Mouse (Mus musculus) stomach, embryonic 14.5 days (tissue): ENCODE data around the gene Ergic1. TPM values are rescaled to one million over a fixed set of nuclear protein-coding genes. Genes with fewer than 3 reads are reported as not detected.

Source experiments
- ATAC-seq: fragments of 200-750 bp; cut with Nextera tagmentation; 2 replicates; pipeline ENCODE4 v1.8.0; 2017; ENCODE audit warnings: low read depth, moderate TSS enrichment; ENCODE audit not compliant: insufficient number of reproducible peaks, insufficient read depth, low FRiP score
- H3K27ac ChIP-seq: fragments of 300-500 bp; sonication (generic); 2 replicates; pipeline ENCODE4 v1.5.1; 2014; ENCODE audit warnings: mild to moderate bottlenecking, low read length, moderate library complexity, mixed read lengths
- H3K27me3 ChIP-seq: fragments of 300-500 bp; sonication (generic); 2 replicates; pipeline ENCODE4 v1.6.1; 2014; ENCODE audit warnings: low read length, control low read depth, mixed read lengths; ENCODE audit not compliant: control insufficient read depth, insufficient read depth
- H3K36me3 ChIP-seq: fragments of 300-500 bp; sonication (generic); 2 replicates; pipeline ENCODE4 v1.6.1; 2014; ENCODE audit warnings: mild to moderate bottlenecking, control low read depth, low read length, moderate library complexity, mixed read lengths; ENCODE audit not compliant: control insufficient read depth, insufficient read depth
- H3K4me1 ChIP-seq: fragments of 300-500 bp; sonication (generic); 2 replicates; pipeline ENCODE4 v1.6.1; 2014; ENCODE audit warnings: low read length, control low read depth, mixed read lengths; ENCODE audit not compliant: control insufficient read depth, insufficient read depth
- H3K4me2 ChIP-seq: fragments of 300-500 bp; sonication (generic); replicated peaks from 2 replicates; pipeline ENCODE4 v1.6.1; 2014; ENCODE audit warnings: low read depth, low read length, control low read depth
- H3K4me3 ChIP-seq: fragments of 300-500 bp; sonication (generic); 2 replicates; pipeline ENCODE4 v1.5.1; 2014; ENCODE audit warnings: low read depth, low read length, control low read depth
- H3K9ac ChIP-seq: fragments of 300-500 bp; sonication (generic); replicated peaks from 2 replicates; pipeline ENCODE4 v1.6.1; 2014; ENCODE audit warnings: low read depth, mild to moderate bottlenecking, control low read depth, low read length, moderate library complexity, mixed read lengths
- H3K9me3 ChIP-seq: fragments of 300-500 bp; sonication (generic); 2 replicates; pipeline ENCODE4 v1.6.1; 2016; ENCODE audit warnings: low read depth, low read length, control low read depth; ENCODE audit not compliant: control insufficient read depth
- WGBS: fragments of 180-500 bp; shearing (Covaris S2); extraction: QIAGEN DNeasy Blood & Tissue Kit; methylation state at CpG from one replicate; pipeline ENCODE4 v1.1.7; 2014; 5-methylcytosine and 5-hydroxymethylcytosine counted together
- polyA plus RNA-seq: library from polyadenylated mRNA; unstranded; fragments of >200 nt; fragmentation: Nextera tagmentation; extraction: Ambion mirVana; gene quantifications from 2 replicates; pipeline ENCODE4 v1.2.1, GENCODE M21; 2014

Ergic1 gene
- polyA plus RNA-seq, 1 experiment from 2014 or later, result 133 TPM

GRCm38 (mm10) chr17:26524316-26524715 is 37.0 kb upstream of the Ergic1 start:
- Histone ChIP-seq H3K4me1 (no peaks in the 10 kb centered on the region), H3K36me3 (no peaks in the 10 kb centered on the region), H3K4me3 (no peak overlapping the region), H3K9ac (no peak overlapping the region), H3K27me3 (no peaks in the 10 kb centered on the region), H3K4me2 (no peak overlapping the region), H3K27ac (no peak overlapping the region), H3K9me3 (no peaks in the 10 kb centered on the region)
- no peak for ATAC-seq

GRCm38 (mm10) chr17:26524801-26525200 is 36.5 kb upstream of the Ergic1 start:
- H3K36me3 ChIP-seq, result no peaks in the 10 kb centered on the region
- H3K27ac ChIP-seq, result no peak overlapping the region
- H3K4me1 ChIP-seq, result no peaks in the 10 kb centered on the region
- 82% methylated on average over 4 of the region's 4 CpGs for WGBS
- no peak overlapping the region for H3K9ac ChIP-seq
- no peaks in the 10 kb centered on the region for H3K27me3 ChIP-seq
- no peak overlapping the region for H3K4me3 ChIP-seq
- no peaks in the 10 kb centered on the region for H3K9me3 ChIP-seq
- ATAC-seq, result no peak
- no peak overlapping the region for H3K4me2 ChIP-seq

DNA sequence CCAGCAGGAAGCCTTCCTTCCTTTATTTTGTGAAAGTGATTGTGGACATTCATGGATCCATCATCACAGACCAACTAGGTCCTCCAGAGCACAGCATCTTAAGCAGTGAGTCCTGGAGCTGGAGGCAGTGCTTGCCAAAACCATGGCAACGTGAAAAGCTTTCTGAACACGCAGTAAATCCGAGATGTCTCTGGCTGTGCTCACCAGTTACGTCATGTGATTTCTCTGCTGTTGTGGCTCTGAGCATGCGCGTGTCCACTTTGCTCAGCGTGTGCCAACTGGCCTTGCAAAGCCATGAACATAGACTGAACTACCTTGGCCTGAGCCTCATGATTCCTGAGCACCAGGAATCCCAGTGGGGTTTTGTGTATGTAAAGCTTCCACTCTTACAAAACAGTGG is 36.0 kb upstream of the Ergic1 start:
- Histone ChIP-seq H3K9me3 (no peaks in the 10 kb centered on the region), H3K4me1 (no peaks in the 10 kb centered on the region), H3K27me3 (no peaks in the 10 kb centered on the region), H3K4me2 (no peak overlapping the region), H3K36me3 (no peaks in the 10 kb centered on the region), H3K4me3 (no peak overlapping the region), H3K9ac (no peak overlapping the region), H3K27ac (no peak overlapping the region)
- WGBS, result 76% methylated on average over 7 of the region's 7 CpGs
- no peak for ATAC-seq

DNA sequence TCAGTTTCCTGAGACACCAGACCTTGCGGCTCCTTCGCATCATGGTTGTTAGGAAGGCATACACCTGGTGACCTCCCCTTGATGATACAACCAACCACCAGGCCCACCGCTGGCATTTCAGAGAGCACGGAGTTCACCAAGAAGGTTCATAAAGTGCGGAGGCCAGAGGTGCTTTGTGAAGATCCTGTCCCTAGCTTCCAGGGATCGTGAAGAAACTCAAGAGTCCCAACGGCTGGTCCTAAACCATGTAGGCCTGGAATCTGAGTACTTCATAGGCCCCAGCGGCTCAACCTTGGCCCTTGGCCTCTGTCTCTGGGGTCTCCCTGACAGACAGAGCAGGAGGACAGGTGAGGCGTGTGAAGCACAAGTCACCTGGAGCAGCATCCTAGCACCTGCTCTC is 34.0 kb upstream of the Ergic1 start:
- Histone ChIP-seq H3K27me3 (no peaks in the 10 kb centered on the region), H3K36me3 (no peaks in the 10 kb centered on the region), H3K9ac (no peak overlapping the region), H3K9me3 (no peaks in the 10 kb centered on the region), H3K27ac (no peak overlapping the region), H3K4me3 (no peak overlapping the region), H3K4me2 (no peak overlapping the region), H3K4me1 (no peaks in the 10 kb centered on the region)
- WGBS, result 91% methylated on average over 9 of the region's 9 CpGs
- ATAC-seq, result no peak

GRCm38 (mm10) chr17:26528751-26529150 is 32.5 kb upstream of the Ergic1 start:
- Histone ChIP-seq H3K4me3 (no peak overlapping the region), H3K27me3 (no peaks in the 10 kb centered on the region), H3K9ac (no peak overlapping the region), H3K9me3 (no peaks in the 10 kb centered on the region), H3K36me3 (no peaks in the 10 kb centered on the region), H3K27ac (no peak overlapping the region), H3K4me1 (0 out of 2 replicates have a peak, but pooled peaks cover under 1% of the 10 kb centered on the region), H3K4me2 (no peak overlapping the region)
- 93% methylated on average over 6 of the region's 6 CpGs for WGBS
- ATAC-seq, result no peak

DNA sequence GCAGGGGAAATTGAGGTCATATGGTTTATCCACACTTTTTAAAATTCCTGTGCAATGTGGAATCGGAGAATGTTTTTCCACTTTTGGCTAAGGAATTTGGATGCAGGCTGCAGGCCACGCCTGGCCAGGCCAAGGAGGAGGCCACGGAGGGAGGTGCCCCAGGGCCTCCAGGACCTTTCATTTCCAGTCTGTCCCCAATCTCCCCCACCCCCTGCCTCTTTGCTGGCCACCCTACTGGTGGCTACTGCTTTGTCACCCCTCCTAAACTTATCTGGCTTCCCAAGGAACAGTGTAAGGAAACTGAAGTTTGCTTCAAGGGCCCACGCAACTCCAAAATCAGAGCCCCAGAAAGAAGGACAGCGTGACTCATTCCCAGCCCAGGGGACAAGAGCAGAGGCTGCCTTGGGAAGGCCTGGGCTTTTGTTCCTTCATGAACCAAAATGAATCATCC is 31.5 kb upstream of the Ergic1 start:
- Histone ChIP-seq H3K4me3 (no peak overlapping the region), H3K27me3 (no peaks in the 10 kb centered on the region), H3K9me3 (no peaks in the 10 kb centered on the region), H3K4me1 (0 out of 2 replicates have a peak, but pooled peaks cover 3% of the 10 kb centered on the region), H3K4me2 (no peak overlapping the region), H3K9ac (no peak overlapping the region), H3K36me3 (no peaks in the 10 kb centered on the region), H3K27ac (no peak overlapping the region)
- ATAC-seq, result no peak
- 83% methylated on average over 5 of the region's 5 CpGs for WGBS

GRCm38 (mm10) chr17:26530590-26531081 is 30.7 kb upstream of the Ergic1 start:
- H3K36me3 ChIP-seq, result no peaks in the 10 kb centered on the region
- H3K4me2 ChIP-seq, result no peak overlapping the region
- H3K27ac ChIP-seq, result no peak overlapping the region
- H3K27me3 ChIP-seq, result no peaks in the 10 kb centered on the region
- H3K4me3 ChIP-seq, result no peak overlapping the region
- ATAC-seq, result peak; percentile 54; the same call in 1 of the 2 replicates
- 0 out of 2 replicates have a peak, but pooled peaks cover 3% of the 10 kb centered on the region for H3K4me1 ChIP-seq
- H3K9me3 ChIP-seq, result no peaks in the 10 kb centered on the region
- H3K9ac ChIP-seq, result no peak overlapping the region
- WGBS, result 32% methylated on average over 3 of the region's 3 CpGs

DNA sequence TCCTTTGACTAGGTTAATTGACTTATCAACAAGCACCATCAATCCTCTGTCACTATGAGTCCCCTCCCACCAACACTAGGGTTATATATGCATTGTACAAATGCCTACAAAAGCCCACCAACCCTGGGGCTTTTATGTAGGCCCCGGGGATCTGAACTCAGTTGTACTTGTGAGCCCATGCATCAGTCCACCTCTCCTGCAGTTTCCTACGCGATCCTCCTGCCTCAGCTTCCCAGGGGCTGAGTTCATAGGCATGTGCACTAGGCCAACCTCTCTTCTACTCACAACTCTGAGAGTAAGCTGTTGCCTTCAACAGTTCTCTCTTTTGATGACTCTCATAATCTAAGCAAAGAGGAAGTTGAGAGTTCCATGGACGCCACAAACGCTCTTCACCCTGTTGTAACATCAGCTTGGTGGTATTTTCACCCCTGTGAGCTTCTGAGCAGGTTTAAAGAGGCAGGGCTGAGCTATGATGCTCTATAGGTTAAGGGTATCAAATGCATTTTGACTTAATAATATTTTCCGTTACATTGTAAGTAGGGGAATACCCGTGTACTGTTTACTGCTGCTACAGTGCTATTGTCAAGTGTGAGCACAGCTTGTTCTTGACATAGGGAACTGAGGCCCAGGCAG is 29.8 kb upstream of the Ergic1 start:
- Histone ChIP-seq H3K4me2 (no peak overlapping the region), H3K9ac (no peak overlapping the region), H3K4me1 (0 out of 2 replicates have a peak, but pooled peaks cover 3% of the 10 kb centered on the region), H3K9me3 (no peaks in the 10 kb centered on the region), H3K36me3 (no peaks in the 10 kb centered on the region), H3K27me3 (no peaks in the 10 kb centered on the region), H3K4me3 (no peak overlapping the region), H3K27ac (no peak overlapping the region)
- no peak for ATAC-seq
- WGBS, result 89% methylated on average over 7 of the region's 7 CpGs
